Mouse (Mus musculus) heart, embryonic 16.5 days (tissue): Measurements from ENCODE around the gene Rbm20. TPM values are rescaled to one million over a fixed set of nuclear protein-coding genes. Genes with fewer than 3 reads are reported as not detected.
A peak's percentile ranks its signal among the peaks of the same experiment; 100 is the strongest.

Experiments
- ATAC-seq: fragments of 200-750 bp; cut with Nextera tagmentation; replicated peaks from 2 replicates; pipeline ENCODE4 v1.8.0; 2017; ENCODE audit warnings: moderate number of reproducible peaks; ENCODE audit not compliant: insufficient read depth, low FRiP score; ENCODE audit errors: extremely low read depth
- H3K27ac ChIP-seq: fragments of 300-500 bp; sonication (generic); 2 replicates; pipeline ENCODE4 v1.5.1; 2014; ENCODE audit warnings: mild to moderate bottlenecking, low read length, control low read depth, moderate library complexity
- H3K27me3 ChIP-seq: fragments of 300-500 bp; sonication (generic); 2 replicates; pipeline ENCODE4 v1.6.1; 2014; ENCODE audit warnings: low read length, mixed read lengths; ENCODE audit not compliant: control insufficient read depth, insufficient read depth
- H3K36me3 ChIP-seq: fragments of 300-500 bp; sonication (generic); 2 replicates; pipeline ENCODE4 v1.6.1; 2014; ENCODE audit not compliant: control insufficient read depth, insufficient read depth
- H3K4me1 ChIP-seq: fragments of 300-500 bp; sonication (generic); 2 replicates; pipeline ENCODE4 v1.6.1; 2014; ENCODE audit warnings: low read length, mixed read lengths; ENCODE audit not compliant: control insufficient read depth, insufficient read depth
- H3K4me2 ChIP-seq: fragments of 300-500 bp; sonication (generic); 2 replicates; pipeline ENCODE4 v1.6.1; 2014; ENCODE audit warnings: low read depth, mild to moderate bottlenecking, control low read depth, low read length
- H3K4me3 ChIP-seq: fragments of 300-500 bp; sonication (generic); 2 replicates; pipeline ENCODE4 v1.5.1; 2014; ENCODE audit warnings: mild to moderate bottlenecking, control low read depth, low read length
- H3K9ac ChIP-seq: fragments of 300-500 bp; sonication (generic); 2 replicates; pipeline ENCODE4 v1.6.1; 2014; ENCODE audit warnings: low read length, control low read depth
- H3K9me3 ChIP-seq: fragments of 300-500 bp; sonication (generic); replicated peaks from 2 replicates; pipeline ENCODE4 v1.6.1; 2016; ENCODE audit warnings: low read length; ENCODE audit not compliant: control insufficient read depth
- WGBS: fragments of 180-500 bp; shearing (Covaris S2); extraction: QIAGEN DNeasy Blood & Tissue Kit; methylation state at CpG from one replicate; pipeline ENCODE4 v1.1.7; 2014; 5-methylcytosine and 5-hydroxymethylcytosine counted together
- polyA plus RNA-seq: library from polyadenylated mRNA; unstranded; fragments of >200 nt; fragmentation: Nextera tagmentation; extraction: Ambion mirVana; gene quantifications from 2 replicates; pipeline ENCODE4 v1.2.1, GENCODE M21; 2015

Rbm20 gene
- polyA plus RNA-seq, 1 experiment from 2014 or later, result 48.1 TPM

GRCm38 (mm10) chr19:53722186-53722585, 45.1 kb downstream of the Rbm20 start:
- peaks cover 7% of the 10 kb centered on the region; the same call in 1 of the 2 replicates for H3K9me3 ChIP-seq
- no peaks in the 10 kb centered on the region for H3K27me3 ChIP-seq
- H3K4me1 ChIP-seq, result peaks cover 54% of the 10 kb centered on the region
- no peak overlapping the region for H3K4me2 ChIP-seq
- H3K4me3 ChIP-seq, result no peak overlapping the region
- H3K36me3 ChIP-seq, result peaks cover 6% of the 10 kb centered on the region
- 87% methylated on average over 5 of the region's 5 CpGs for WGBS
- no peak for ATAC-seq
- no peak overlapping the region for H3K9ac ChIP-seq
- no peak overlapping the region for H3K27ac ChIP-seq

GRCm38 (mm10) chr19:53724053-53724452, 46.9 kb downstream of the Rbm20 start:
- H3K36me3 ChIP-seq, result peaks cover 6% of the 10 kb centered on the region
- WGBS, result 81% methylated on average over 5 of the region's 5 CpGs
- H3K27ac ChIP-seq, result no peak overlapping the region; the same call in 1 of the 2 replicates
- H3K9me3 ChIP-seq, result peaks cover 7% of the 10 kb centered on the region; the same call in 1 of the 2 replicates
- no peaks in the 10 kb centered on the region for H3K27me3 ChIP-seq
- H3K4me1 ChIP-seq, result peaks cover 49% of the 10 kb centered on the region
- H3K4me2 ChIP-seq, result no peak overlapping the region
- no peak overlapping the region for H3K4me3 ChIP-seq
- no peak for ATAC-seq
- no peak overlapping the region for H3K9ac ChIP-seq

GRCm38 (mm10) chr19:53726340-53726739, 49.2 kb downstream of the Rbm20 start:
- 0 out of 2 replicates have a peak, but pooled peaks cover 3% of the 10 kb centered on the region for H3K9me3 ChIP-seq
- peak; percentile 26; the same call in 1 of the 2 replicates for ATAC-seq
- 30% methylated on average over 12 of the region's 12 CpGs for WGBS
- peak overlapping the region; percentile 6; the same call in 1 of the 2 replicates for H3K4me3 ChIP-seq
- peak overlapping the region; percentile 34 for H3K9ac ChIP-seq
- H3K27ac ChIP-seq, result peak overlapping the region; percentile 74
- no peaks in the 10 kb centered on the region for H3K27me3 ChIP-seq
- 0 out of 2 replicates have a peak, but pooled peaks cover 2% of the 10 kb centered on the region for H3K36me3 ChIP-seq
- peaks cover 61% of the 10 kb centered on the region for H3K4me1 ChIP-seq
- peak overlapping the region; percentile 37 for H3K4me2 ChIP-seq

- H3K27ac ChIP-seq, result peak overlapping the region; percentile 74
- peaks cover 62% of the 10 kb centered on the region for H3K4me1 ChIP-seq
- H3K4me2 ChIP-seq, result peak overlapping the region; percentile 37
Observed at GRCm38 (mm10) chr19:53726755-53727154, 49.6 kb downstream of the Rbm20 start.

GRCm38 (mm10) chr19:53727277-53727676, 50.2 kb downstream of the Rbm20 start:
- Histone ChIP-seq H3K4me1 (peaks cover 67% of the 10 kb centered on the region), H3K27ac (peak overlapping the region; percentile 74), H3K4me3 (no peak overlapping the region), H3K9me3 (no peaks in the 10 kb centered on the region), H3K27me3 (no peaks in the 10 kb centered on the region), H3K4me2 (no peak overlapping the region), H3K36me3 (no peaks in the 10 kb centered on the region), H3K9ac (peak overlapping the region; percentile 41; the same call in 1 of the 2 replicates)
- no peak for ATAC-seq
- 55% methylated on average over 4 of the region's 4 CpGs for WGBS

More at GRCm38 (mm10) chr19:53726755-53727154, 49.6 kb downstream of the Rbm20 start:
- peak overlapping the region; percentile 34 for H3K9ac ChIP-seq
- ATAC-seq, result no peak
- H3K4me3 ChIP-seq, result no peak overlapping the region
- 0 out of 2 replicates have a peak, but pooled peaks cover 3% of the 10 kb centered on the region for H3K9me3 ChIP-seq
- H3K27me3 ChIP-seq, result no peaks in the 10 kb centered on the region
- 0 out of 2 replicates have a peak, but pooled peaks cover 1% of the 10 kb centered on the region for H3K36me3 ChIP-seq
- 66% methylated on average over 11 of the region's 11 CpGs for WGBS

- H3K27me3 ChIP-seq, result no peaks in the 10 kb centered on the region
- no peak for ATAC-seq
- no peaks in the 10 kb centered on the region for H3K9me3 ChIP-seq
- H3K4me3 ChIP-seq, result no peak overlapping the region
- peak overlapping the region; percentile 74 for H3K27ac ChIP-seq
- no peak overlapping the region for H3K4me2 ChIP-seq
- WGBS, result 79% methylated on average over 9 of the region's 9 CpGs
- peaks cover 66% of the 10 kb centered on the region for H3K4me1 ChIP-seq
- H3K36me3 ChIP-seq, result no peaks in the 10 kb centered on the region
- peak overlapping the region; percentile 41; the same call in 1 of the 2 replicates for H3K9ac ChIP-seq
Observed at GRCm38 (mm10) chr19:53727886-53728669, 51.0 kb downstream of the Rbm20 start.

GRCm38 (mm10) chr19:53729919-53730318, 52.8 kb downstream of the Rbm20 start:
- H3K36me3 ChIP-seq, result no peaks in the 10 kb centered on the region
- WGBS, result 29% methylated on average over 10 of the region's 10 CpGs
- H3K9ac ChIP-seq, result peak overlapping the region; percentile 63
- H3K4me3 ChIP-seq, result no peak overlapping the region
- H3K9me3 ChIP-seq, result no peaks in the 10 kb centered on the region
- H3K4me2 ChIP-seq, result peak overlapping the region; percentile 9; the same call in 1 of the 2 replicates
- H3K4me1 ChIP-seq, result peaks cover 60% of the 10 kb centered on the region
- peak overlapping the region; percentile 93 for H3K27ac ChIP-seq
- no peaks in the 10 kb centered on the region for H3K27me3 ChIP-seq
- ATAC-seq, result peak; percentile 58

- H3K4me2 ChIP-seq, result no peak overlapping the region
- peak overlapping the region; percentile 42 for H3K9ac ChIP-seq
- no peaks in the 10 kb centered on the region for H3K27me3 ChIP-seq
- peak overlapping the region; percentile 76 for H3K27ac ChIP-seq
- WGBS, result 23% methylated on average over 8 of the region's 8 CpGs
- H3K9me3 ChIP-seq, result no peaks in the 10 kb centered on the region
- H3K36me3 ChIP-seq, result no peaks in the 10 kb centered on the region
- ATAC-seq, result no peak
- H3K4me3 ChIP-seq, result no peak overlapping the region
- H3K4me1 ChIP-seq, result peaks cover 46% of the 10 kb centered on the region
Observed at GRCm38 (mm10) chr19:53731761-53732201, 54.7 kb downstream of the Rbm20 start.

GRCm38 (mm10) chr19:53734845-53735244, 57.7 kb downstream of the Rbm20 start:
- WGBS, result 53% methylated on average over 5 of the region's 5 CpGs
- no peak for ATAC-seq
- H3K4me2 ChIP-seq, result no peak overlapping the region
- H3K36me3 ChIP-seq, result no peaks in the 10 kb centered on the region
- no peaks in the 10 kb centered on the region for H3K9me3 ChIP-seq
- no peaks in the 10 kb centered on the region for H3K27me3 ChIP-seq
- peaks cover 35% of the 10 kb centered on the region for H3K4me1 ChIP-seq
- no peak overlapping the region for H3K4me3 ChIP-seq
- no peak overlapping the region for H3K9ac ChIP-seq
- no peak overlapping the region for H3K27ac ChIP-seq
